Mouse (Mus musculus) stomach, embryonic 16.5 days (tissue): Measurements from ENCODE around the gene Fstl4. TPM values are rescaled to one million over a fixed set of nuclear protein-coding genes. Genes with fewer than 3 reads are reported as not detected.

Experiments
- ATAC-seq: fragments of 200-750 bp; cut with Nextera tagmentation; 2 replicates; pipeline ENCODE4 v1.8.0; 2017; ENCODE audit warnings: moderate number of reproducible peaks, moderate TSS enrichment; ENCODE audit not compliant: insufficient read depth, low FRiP score
- H3K27ac ChIP-seq: fragments of 300-500 bp; sonication (generic); 2 replicates; pipeline ENCODE4 v1.5.1; 2014; ENCODE audit warnings: low read length
- H3K27me3 ChIP-seq: fragments of 300-500 bp; sonication (generic); 2 replicates; pipeline ENCODE4 v1.6.1; 2014; ENCODE audit warnings: low read length, control low read depth, mixed read lengths; ENCODE audit not compliant: control insufficient read depth, insufficient read depth
- H3K36me3 ChIP-seq: fragments of 300-500 bp; sonication (generic); 2 replicates; pipeline ENCODE4 v1.6.1; 2014; ENCODE audit warnings: low read length; ENCODE audit not compliant: control insufficient read depth, insufficient read depth
- H3K4me1 ChIP-seq: fragments of 300-500 bp; sonication (generic); 2 replicates; pipeline ENCODE4 v1.6.1; 2014; ENCODE audit warnings: low read length, control low read depth, mixed read lengths; ENCODE audit not compliant: control insufficient read depth, insufficient read depth
- H3K4me2 ChIP-seq: fragments of 300-500 bp; sonication (generic); 2 replicates; pipeline ENCODE4 v1.6.1; 2014; ENCODE audit warnings: low read depth, low read length, mixed read lengths
- H3K4me3 ChIP-seq: fragments of 300-500 bp; sonication (generic); replicated peaks from 2 replicates; pipeline ENCODE4 v1.5.1; 2014; ENCODE audit warnings: mild to moderate bottlenecking, low read length
- H3K9ac ChIP-seq: fragments of 300-500 bp; sonication (generic); 2 replicates; pipeline ENCODE4 v1.6.1; 2014; ENCODE audit warnings: low read length
- H3K9me3 ChIP-seq: fragments of 300-500 bp; sonication (generic); replicated peaks from 2 replicates; pipeline ENCODE4 v1.6.1; 2016; ENCODE audit warnings: low read length, control low read depth; ENCODE audit not compliant: control insufficient read depth
- WGBS: fragments of 180-500 bp; shearing (Covaris S2); extraction: QIAGEN DNeasy Blood & Tissue Kit; methylation state at CpG from one replicate; pipeline ENCODE4 v1.1.7; 2014; 5-methylcytosine and 5-hydroxymethylcytosine counted together
- polyA plus RNA-seq: library from polyadenylated mRNA; unstranded; fragments of >200 nt; fragmentation: Nextera tagmentation; extraction: Ambion mirVana; gene quantifications from 2 replicates; pipeline ENCODE4 v1.2.1, GENCODE M21; 2015

The Fstl4 gene
- polyA plus RNA-seq, 1 experiment from 2014 or later, result 2.1 TPM

DNA sequence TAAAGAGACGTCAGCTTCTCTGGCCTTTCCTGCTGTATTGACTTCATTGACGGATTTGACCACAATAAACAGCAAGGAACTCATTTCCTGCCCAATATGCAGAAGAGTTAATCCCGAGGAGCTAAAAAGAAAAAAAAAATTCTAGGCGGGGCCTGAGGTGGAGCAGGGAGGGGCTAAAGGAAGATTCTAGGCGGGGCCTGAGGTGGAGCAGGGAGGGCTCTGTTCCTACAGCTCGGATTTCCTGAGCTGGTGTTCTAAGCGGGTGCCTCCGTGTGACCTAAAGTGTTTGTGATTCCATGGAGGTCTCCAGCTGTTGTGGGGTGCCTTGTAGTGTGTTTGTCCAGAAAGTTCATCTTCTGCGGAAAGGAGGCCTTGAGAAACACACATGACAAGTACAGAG, 25.2 kb upstream of the Fstl4 start:
- 9% methylated on average over 9 of the region's 9 CpGs for WGBS
- no peak overlapping the region for H3K4me3 ChIP-seq
- no peaks in the 10 kb centered on the region for H3K9me3 ChIP-seq
- no peaks in the 10 kb centered on the region for H3K36me3 ChIP-seq
- no peak overlapping the region for H3K27ac ChIP-seq
- H3K9ac ChIP-seq, result no peak overlapping the region
- peak; percentile 69; the same call in 1 of the 2 replicates for ATAC-seq
- no peaks in the 10 kb centered on the region for H3K27me3 ChIP-seq
- no peaks in the 10 kb centered on the region for H3K4me1 ChIP-seq
- peak overlapping the region; percentile 23 for H3K4me2 ChIP-seq

DNA sequence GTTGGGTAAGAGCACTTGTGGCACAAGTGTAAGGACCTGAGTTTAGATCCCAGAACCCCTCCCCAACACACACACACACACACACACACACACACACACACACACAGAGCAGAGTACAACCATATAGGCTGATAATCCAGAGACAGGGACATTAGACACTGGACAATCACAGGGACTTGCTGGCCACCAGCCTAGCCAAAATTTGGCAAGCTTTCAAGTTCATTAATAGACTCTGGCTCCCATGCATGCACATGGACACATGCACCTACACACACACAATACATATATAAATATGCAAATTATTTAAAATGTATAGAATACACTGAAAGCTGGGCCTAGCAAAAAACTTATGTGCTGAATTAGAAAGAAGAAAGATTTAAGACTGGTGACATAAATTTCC, 24.0 kb upstream of the Fstl4 start:
- Histone ChIP-seq H3K4me3 (no peak overlapping the region), H3K9ac (no peak overlapping the region), H3K27ac (no peak overlapping the region), H3K4me1 (no peaks in the 10 kb centered on the region), H3K27me3 (no peaks in the 10 kb centered on the region), H3K4me2 (no peak overlapping the region), H3K36me3 (no peaks in the 10 kb centered on the region), H3K9me3 (no peaks in the 10 kb centered on the region)
- no peak for ATAC-seq

DNA sequence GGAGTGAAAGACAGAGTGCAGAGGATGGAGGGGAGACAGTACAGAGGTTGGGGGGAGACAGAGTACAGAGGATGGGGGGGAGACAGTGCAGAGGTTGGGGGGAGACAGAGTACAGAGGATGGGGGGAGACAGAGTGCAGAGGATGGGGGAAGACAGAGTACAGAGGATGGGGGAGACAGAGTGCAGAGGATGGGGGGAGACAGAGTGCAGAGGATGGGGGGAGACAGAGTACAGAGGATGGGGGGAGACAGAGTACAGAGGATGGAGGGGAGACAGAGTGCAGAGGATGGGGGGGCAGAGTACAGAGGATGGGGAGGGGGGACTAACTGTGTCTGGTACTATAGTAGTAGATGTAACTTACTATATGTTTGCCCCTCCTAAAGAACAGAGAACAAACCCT, 20.5 kb upstream of the Fstl4 start:
- H3K9me3 ChIP-seq, result no peaks in the 10 kb centered on the region
- H3K4me3 ChIP-seq, result no peak overlapping the region
- no peaks in the 10 kb centered on the region for H3K36me3 ChIP-seq
- no peaks in the 10 kb centered on the region for H3K4me1 ChIP-seq
- no peak overlapping the region for H3K27ac ChIP-seq
- no peaks in the 10 kb centered on the region for H3K27me3 ChIP-seq
- no peak overlapping the region for H3K9ac ChIP-seq
- H3K4me2 ChIP-seq, result no peak overlapping the region
- no peak for ATAC-seq

DNA sequence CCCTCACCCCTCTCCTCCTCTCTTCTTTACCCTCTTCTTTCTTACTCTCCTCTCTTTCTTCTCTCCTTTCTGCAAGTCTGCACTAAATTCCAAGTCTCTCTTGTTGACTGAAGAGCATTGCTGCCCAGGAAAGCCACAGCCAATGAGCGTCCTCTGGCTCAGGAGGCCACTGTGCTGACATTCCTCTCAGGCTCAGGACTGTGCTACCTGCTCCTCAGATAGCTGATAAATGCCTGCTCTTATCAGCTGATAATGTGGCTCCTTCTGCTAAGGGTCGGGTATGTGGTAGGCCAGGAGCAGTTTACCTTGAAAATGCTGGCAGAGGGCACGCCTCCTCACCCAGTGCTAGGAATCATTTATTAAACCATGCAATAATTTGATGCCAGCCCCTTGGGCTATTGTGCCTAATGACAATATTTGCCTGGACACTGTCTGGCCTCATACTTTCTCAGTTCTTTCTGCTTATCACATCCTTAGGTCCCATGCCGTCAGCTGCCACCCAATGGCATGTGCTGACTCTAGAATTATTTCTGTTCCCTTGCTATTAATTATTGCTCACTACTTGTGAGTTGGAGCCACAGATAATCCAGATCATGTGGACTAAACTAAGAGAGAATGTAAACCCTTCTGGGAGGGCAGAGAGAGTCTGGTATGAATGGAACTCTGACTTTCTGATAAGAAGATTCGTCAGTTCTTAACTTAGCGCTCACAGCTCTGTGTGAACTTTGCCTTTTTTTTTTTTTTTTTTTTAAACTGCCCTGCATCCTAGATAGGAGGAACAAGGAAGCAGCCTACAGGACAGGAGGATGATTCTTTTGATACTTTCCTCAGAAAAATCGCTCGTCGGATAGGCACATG, 19.6 kb upstream of the Fstl4 start:
- Histone ChIP-seq H3K4me1 (no peaks in the 10 kb centered on the region), H3K9ac (no peak overlapping the region), H3K27me3 (no peaks in the 10 kb centered on the region), H3K9me3 (no peaks in the 10 kb centered on the region), H3K36me3 (no peaks in the 10 kb centered on the region), H3K4me3 (no peak overlapping the region), H3K27ac (no peak overlapping the region), H3K4me2 (no peak overlapping the region)
- ATAC-seq, result peak; percentile 56; the same call in 1 of the 2 replicates
- 44% methylated on average over 9 of the region's 9 CpGs for WGBS

DNA sequence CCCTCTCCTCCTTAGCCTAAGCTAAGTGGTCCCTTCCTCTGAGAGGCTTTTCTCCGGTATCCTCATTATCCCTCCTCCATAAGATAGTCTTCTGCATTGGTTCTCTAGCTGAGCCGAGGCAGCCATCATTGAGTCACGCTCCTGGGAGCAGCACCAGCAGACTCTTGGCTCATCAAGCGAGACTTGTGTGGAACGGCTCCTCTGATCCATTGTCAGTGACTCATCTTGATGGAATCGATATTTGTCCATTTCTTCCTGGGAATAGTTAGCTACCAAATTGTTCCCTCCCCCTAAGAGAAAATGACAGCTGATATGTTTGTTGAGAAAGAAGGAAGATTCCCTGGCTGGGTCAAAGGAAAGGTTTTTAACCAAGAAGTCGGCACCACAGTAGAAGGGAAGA, 17.2 kb upstream of the Fstl4 start:
- WGBS, result 81% methylated on average over 7 of the region's 7 CpGs
- no peak overlapping the region for H3K4me2 ChIP-seq
- H3K4me3 ChIP-seq, result no peak overlapping the region
- H3K27ac ChIP-seq, result no peak overlapping the region
- H3K9me3 ChIP-seq, result no peaks in the 10 kb centered on the region
- no peak overlapping the region for H3K9ac ChIP-seq
- H3K36me3 ChIP-seq, result no peaks in the 10 kb centered on the region
- ATAC-seq, result no peak
- no peaks in the 10 kb centered on the region for H3K27me3 ChIP-seq
- no peaks in the 10 kb centered on the region for H3K4me1 ChIP-seq

DNA sequence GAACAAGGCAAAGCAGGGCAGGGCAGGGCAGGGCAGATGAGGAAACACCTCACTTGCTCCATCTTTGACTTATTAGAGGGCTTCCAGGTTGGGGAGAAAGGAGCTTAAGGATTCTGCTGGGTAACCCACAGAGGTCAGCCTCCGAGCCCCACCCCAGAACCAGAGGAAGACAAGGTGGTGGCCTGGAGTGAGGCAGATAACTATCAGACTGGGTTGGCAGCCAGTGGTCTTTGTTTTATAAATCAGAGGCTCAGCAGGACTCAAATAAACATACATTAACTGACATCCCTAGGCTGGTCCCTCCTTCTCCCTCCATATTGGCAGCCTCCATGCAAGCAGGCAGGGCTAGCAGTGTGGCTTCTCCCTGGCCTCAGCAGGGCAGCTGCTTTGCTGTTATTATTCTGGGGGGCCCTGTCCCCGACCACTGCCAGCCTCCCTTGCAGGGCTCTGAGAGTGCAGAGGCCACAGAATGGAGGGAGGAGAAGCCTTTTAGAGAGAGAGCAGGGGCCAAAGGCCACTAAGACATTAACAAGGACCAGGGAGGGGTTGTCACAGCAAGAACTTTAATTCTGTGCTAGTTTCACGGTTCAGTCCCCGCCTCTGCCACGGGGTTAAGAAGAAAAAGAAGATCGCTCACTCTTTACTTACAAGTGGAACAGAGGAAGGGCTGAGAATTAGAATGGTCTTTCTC, 16.5 kb upstream of the Fstl4 start:
- 37% methylated on average over 6 of the region's 6 CpGs for WGBS
- Histone ChIP-seq H3K4me3 (no peak overlapping the region), H3K27me3 (no peaks in the 10 kb centered on the region), H3K9ac (no peak overlapping the region), H3K4me1 (no peaks in the 10 kb centered on the region), H3K36me3 (no peaks in the 10 kb centered on the region), H3K27ac (no peak overlapping the region), H3K9me3 (no peaks in the 10 kb centered on the region), H3K4me2 (no peak overlapping the region)
- ATAC-seq, result no peak

DNA sequence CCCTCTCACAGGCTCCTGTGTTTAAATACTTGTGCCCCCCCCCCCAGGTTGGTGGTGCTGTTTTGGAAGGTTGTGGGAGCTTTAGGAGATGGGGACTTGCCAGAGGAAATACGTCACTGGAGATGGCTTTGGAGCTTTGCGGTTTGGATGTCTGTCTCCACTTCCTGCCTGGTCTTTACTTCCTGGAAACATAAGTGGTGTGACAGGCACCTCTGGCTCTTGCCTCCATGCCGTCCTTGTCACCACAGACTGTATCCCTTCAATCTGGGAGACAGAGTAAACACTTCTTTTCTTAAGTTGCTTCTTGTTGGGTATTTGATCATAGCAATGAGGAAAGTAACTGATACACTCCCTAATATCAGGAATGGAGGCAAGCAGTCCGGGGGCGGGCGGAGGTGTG, 14.4 kb upstream of the Fstl4 start:
- Histone ChIP-seq H3K36me3 (no peaks in the 10 kb centered on the region), H3K27me3 (no peaks in the 10 kb centered on the region), H3K27ac (no peak overlapping the region), H3K9ac (no peak overlapping the region), H3K4me1 (no peaks in the 10 kb centered on the region), H3K9me3 (no peaks in the 10 kb centered on the region), H3K4me2 (no peak overlapping the region), H3K4me3 (no peak overlapping the region)
- 73% methylated on average over 6 of the region's 6 CpGs for WGBS
- no peak for ATAC-seq

DNA sequence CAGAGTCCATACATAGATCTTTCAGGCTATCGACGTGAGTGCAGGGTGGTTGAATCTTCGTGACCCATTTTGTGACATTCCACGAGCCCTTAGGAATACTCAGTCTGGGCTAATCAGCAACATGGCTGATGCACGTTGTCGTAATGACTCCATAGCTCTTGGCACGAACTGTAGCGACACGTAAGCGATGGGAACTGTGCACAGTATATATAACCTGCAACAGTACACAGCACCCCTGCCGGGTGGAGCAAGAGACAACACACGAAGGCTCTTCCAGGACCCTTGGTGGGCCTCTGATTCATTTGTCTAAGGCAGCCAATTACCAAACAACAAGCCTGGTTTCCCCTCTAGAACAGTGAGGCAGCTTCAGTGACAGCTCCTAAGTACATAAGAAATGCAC, 11.9 kb upstream of the Fstl4 start:
- no peak overlapping the region for H3K4me2 ChIP-seq
- H3K27me3 ChIP-seq, result no peaks in the 10 kb centered on the region
- no peak overlapping the region for H3K4me3 ChIP-seq
- H3K9me3 ChIP-seq, result no peaks in the 10 kb centered on the region
- H3K9ac ChIP-seq, result no peak overlapping the region
- ATAC-seq, result no peak
- H3K27ac ChIP-seq, result no peak overlapping the region
- H3K36me3 ChIP-seq, result no peaks in the 10 kb centered on the region
- no peaks in the 10 kb centered on the region for H3K4me1 ChIP-seq
- WGBS, result 84% methylated on average over 12 of the region's 12 CpGs

DNA sequence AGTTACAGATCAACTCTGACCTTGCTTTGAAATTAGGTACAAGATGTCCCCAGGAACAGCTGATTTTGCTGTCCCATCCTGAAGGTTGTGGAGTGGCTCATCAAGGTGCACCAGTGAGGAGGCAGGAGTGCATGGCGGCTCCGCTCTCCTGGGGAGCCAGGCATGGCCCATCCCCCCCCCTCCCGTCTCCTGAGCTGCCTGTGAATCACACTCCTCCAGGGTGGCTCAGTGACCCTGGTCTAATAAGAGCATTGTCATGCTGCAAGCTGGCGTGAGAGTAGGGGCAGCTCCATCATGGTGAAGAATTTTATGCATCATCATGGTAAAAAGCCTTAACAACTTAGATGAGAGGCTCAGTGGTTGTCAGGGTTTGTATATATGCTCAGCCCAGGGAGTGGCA, 11.2 kb upstream of the Fstl4 start:
- H3K9me3 ChIP-seq, result no peaks in the 10 kb centered on the region
- H3K27me3 ChIP-seq, result no peaks in the 10 kb centered on the region
- H3K4me3 ChIP-seq, result no peak overlapping the region
- no peak overlapping the region for H3K9ac ChIP-seq
- 65% methylated on average over 4 of the region's 4 CpGs for WGBS
- no peak for ATAC-seq
- H3K36me3 ChIP-seq, result no peaks in the 10 kb centered on the region
- H3K4me1 ChIP-seq, result no peaks in the 10 kb centered on the region
- H3K27ac ChIP-seq, result no peak overlapping the region
- no peak overlapping the region for H3K4me2 ChIP-seq
